ENCODE assay signal across 25 mouse cellular contexts in the genomic region with DNA sequence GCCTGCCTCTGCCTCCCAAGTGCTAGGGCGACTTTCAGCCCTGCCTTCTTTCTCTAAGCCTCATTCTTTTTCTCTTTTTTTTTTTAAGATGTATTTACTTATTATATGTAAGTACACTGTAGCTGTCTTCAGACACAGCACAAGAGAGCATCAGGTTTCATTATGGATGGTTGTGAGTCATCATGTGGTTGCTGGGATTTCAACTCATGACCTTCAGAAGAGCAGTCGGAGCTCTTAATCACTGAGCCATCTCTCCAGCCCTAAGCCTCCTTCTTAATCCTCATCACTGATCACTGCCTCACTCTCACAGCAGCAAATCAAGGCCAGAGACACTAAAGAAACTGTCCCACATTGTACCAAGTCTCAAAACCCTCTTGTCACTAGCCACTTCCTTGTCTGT. TPM values are rescaled to one million over a fixed set of nuclear protein-coding genes. Genes with fewer than 3 reads are reported as not detected.
DNase-seq lines count a peak whose midpoint lies in the region; ATAC-seq and TF ChIP-seq lines count a peak whose summit lies in the region.
"Had no signal": no experiment of that assay in that cellular context is flagged by ENCODE, and none has a peak within 500 bp of the region (broad histone marks: within the 10 kb centered on the region; RNA-seq: fewer than 3 reads in every experiment).

No protein-coding gene starts in this region.

- in situ Hi-C loops in Patski (cut with MboI; ENCODE audit: low pct_unique_long_range_greater_than_20kb), result loop anchor here (5.0 kb wide), 1 partner anchor 88 kb away; the partner anchor contains the start of genes Exosc7 and Zdhhc3

- no peak for TF ChIP-seq CTCF in Patski (IDR thresholded peaks at IDR 0.05)

- CTCF ChIA-PET in Patski (lab: Charles Lee), result interaction anchor here (2.8 kb wide), 1 partner anchor 14 kb away, joined by 7 read pairs; no protein-coding TSS in a partner anchor

- peak; percentile 59 for DNase-seq in adrenal gland, adult 2 months
- DNase-seq in adrenal gland, adult 18-20 months (ENCODE audit: low spot score in 2 of 2), result no peak
- peak; percentile 54 for DNase-seq in 3134 (ENCODE audit: extremely low read depth, insufficient read length, low spot score)
- peak; percentile 86 for DNase-seq in 416B (ENCODE audit: low read depth)
- DNase-seq in Patski (ENCODE audit: low read depth, low spot score), result peak; percentile 41
- DNase-seq in heart, adult 18-20 months, result no peak
- no peak for DNase-seq in heart, postnatal 14 days
- DNase-seq: B cell, adult 2 months; cerebellum, adult 18-20 months; forebrain, postnatal 0 days; gastrocnemius, adult 2 months; gastrocnemius, postnatal 14 days; heart, adult 2 months; kidney, adult 11 months; kidney, adult 8-10 months had no signal

- ATAC-seq in Patski, result peak; percentile 19
- ATAC-seq: CD4-positive, CD25-positive, alpha-beta regulatory T cell, adult 4 months; forebrain, embryonic 14.5 days; forebrain, postnatal 0 days; hindbrain, embryonic 16.5 days; intestine, embryonic 15.5 days had no signal

- intact Hi-C loops in heart, postnatal 14 days (cut with DNase I), result loop anchor here (10.0 kb wide), 1 partner anchor 501 kb away; the partner anchor contains the start of gene Sacm1l

- POLR2A ChIA-PET in Patski (lab: Charles Lee), result interaction anchor here (0.6 to 0.7 kb wide), 2 partner anchors 31 to 63 kb away, joined by 4 to 6 read pairs; no protein-coding TSS in a partner anchor

- no peaks in the 10 kb centered on the region for H3K27me3 ChIP-seq in Patski
- H3K27me3 ChIP-seq: embryonic facial prominence, embryonic 12.5 days; embryonic facial prominence, embryonic 15.5 days; heart, embryonic 13.5 days; hindbrain, embryonic 12.5 days; intestine, embryonic 15.5 days; kidney, embryonic 15.5 days had no signal

RNA-seq across cellular contexts. Expression of gene Tmem42, which starts 3.1 kb away (rescaled TPM):
- total RNA-seq in adrenal gland, adult 2 months (2021), result 10 to 100 TPM; 16.1 to 17.9 TPM
- 34.4 and 39.2 TPM in 2 replicates for polyA plus RNA-seq in adrenal gland, adult 2 months (2012; rRNA removed)
- 10 to 100 TPM; 14.5 to 20.3 TPM for total RNA-seq in adrenal gland, adult 18-20 months (2021)
- 8.2 TPM for polyA plus RNA-seq in Patski (2021)
- 10 to 100 TPM; 12.1 to 12.4 TPM for total RNA-seq in heart, adult 18-20 months (2021)
- total RNA-seq in heart, postnatal 14 days (2021), result 10 to 100 TPM; 11.6 to 13.4 TPM

RNA-seq across cellular contexts. Expression of gene Tgm4, which starts 10.3 kb away (rescaled TPM):
- under 1 TPM; 0.45 to 0.52 TPM for total RNA-seq in adrenal gland, adult 2 months (2021)
- 0.13 and 0.26 TPM in 2 replicates for polyA plus RNA-seq in adrenal gland, adult 2 months (2012; rRNA removed)
- total RNA-seq in adrenal gland, adult 18-20 months (2021), result under 1 TPM; 0.48 to 0.86 TPM
- 0.74 TPM for polyA plus RNA-seq in Patski (2021)
- total RNA-seq in heart, adult 18-20 months (2021), result not detected
- not detected for total RNA-seq in heart, postnatal 14 days (2021)
- total RNA-seq: heart, adult 2 months; hematopoietic stem cell, adult 5-6 weeks had no signal
- polyA plus RNA-seq: heart, adult 2 months had no signal

Comparison
In these comparisons a context has a peak if more than half of its experiments do, and no peak if none do; other contexts are left out.
1. DNase-seq: peak in adrenal gland, adult 2 months (single experiment), 3134 (single experiment), 416B (single experiment) and Patski (single experiment); none in adrenal gland, adult 18-20 months (0 of 2), heart, adult 18-20 months (0 of 2) and heart, postnatal 14 days (0 of 2).